Mouse (Mus musculus) liver, embryonic 14.5 days (tissue): ENCODE measurements around the gene Dimt1. TPM values are rescaled to one million over a fixed set of nuclear protein-coding genes. Genes with fewer than 3 reads are reported as not detected.

Experiments
- ATAC-seq: fragments of 200-750 bp; cut with Nextera tagmentation; 2 replicates; pipeline ENCODE4 v1.8.0; 2017; ENCODE audit warnings: moderate number of reproducible peaks, mild to moderate bottlenecking, moderate library complexity; ENCODE audit not compliant: insufficient read depth
- DNase-seq, 3 experiments: peaks; one replicate each; pipeline ENCODE4 v3.0.0-alpha.2; 2012 to 2013; ENCODE audit warnings: low read depth in 3 of 3, low spot score in 3 of 3
- H3K27ac ChIP-seq: fragments of 300-500 bp; sonication (generic); 2 replicates; pipeline ENCODE4 v1.5.1; 2014; ENCODE audit warnings: moderate library complexity, mild to moderate bottlenecking, control low read depth, inconsistent platforms
- H3K27me3 ChIP-seq: fragments of 300-500 bp; sonication (generic); 2 replicates; pipeline ENCODE4 v1.6.1; 2014; ENCODE audit warnings: mild to moderate bottlenecking, low read length, moderate library complexity; ENCODE audit not compliant: control insufficient read depth, insufficient read depth
- H3K36me3 ChIP-seq: fragments of 300-500 bp; sonication (generic); replicated peaks from 2 replicates; pipeline ENCODE4 v1.6.1; 2014; ENCODE audit warnings: low read depth; ENCODE audit not compliant: control insufficient read depth, insufficient read depth
- H3K4me1 ChIP-seq, 2 experiments: fragments of 200-500 bp in 1 of 2; fragments of 300-500 bp in 1 of 2; sonication (generic) in 1 of 2; replicated peaks; 2 replicates each; pipeline ENCODE4 v1.6.1; 2012 to 2014; ENCODE audit warnings: antibody characterized with exemption in 1 of 2, inconsistent platforms in 1 of 2, low read length in 1 of 2; ENCODE audit not compliant: control insufficient read depth in 2 of 2, insufficient read depth in 2 of 2
- H3K4me2 ChIP-seq: fragments of 300-500 bp; sonication (generic); 2 replicates; pipeline ENCODE4 v1.6.1; 2014; ENCODE audit warnings: low read depth, mild to moderate bottlenecking, control low read depth, moderate library complexity
- H3K4me3 ChIP-seq, 2 experiments: fragments of 200-500 bp in 1 of 2; fragments of 300-500 bp in 1 of 2; sonication (generic) in 1 of 2; 2 replicates each; pipeline ENCODE4 v1.5.1; 2012 to 2014; ENCODE audit warnings: low read depth in 2 of 2, low read length in 2 of 2, mild to moderate bottlenecking in 2 of 2, control low read depth in 1 of 2, inconsistent platforms in 1 of 2, moderate library complexity in 1 of 2; ENCODE audit not compliant: insufficient read depth in 1 of 2
- H3K9ac ChIP-seq: fragments of 300-500 bp; sonication (generic); replicated peaks from 2 replicates; pipeline ENCODE4 v1.6.1; 2014; ENCODE audit warnings: mild to moderate bottlenecking, control low read depth, moderate library complexity
- H3K9me3 ChIP-seq: fragments of 300-500 bp; sonication (generic); 2 replicates; pipeline ENCODE4 v1.6.1; 2016; ENCODE audit warnings: low read length, mixed read lengths; ENCODE audit not compliant: control insufficient read depth
- CTCF ChIP-seq: IDR thresholded peaks from 2 replicates; pipeline ENCODE4 v1.5.1; 2016; ENCODE audit warnings: antibody characterized with exemption, low read depth, control low read depth
- EP300 ChIP-seq: IDR thresholded peaks from 2 replicates; pipeline ENCODE4 v1.6.1; 2016; ENCODE audit warnings: antibody characterized with exemption, low read depth
- WGBS: fragments of 180-500 bp; shearing (Covaris S2); extraction: QIAGEN DNeasy Blood & Tissue Kit; methylation state at CpG from one replicate; pipeline ENCODE4 v1.1.7; 2014; ENCODE audit not compliant: insufficient replicate concordance; 5-methylcytosine and 5-hydroxymethylcytosine counted together
- polyA plus RNA-seq, 2 experiments: library from polyadenylated mRNA; depleted of rRNA in 1 of 2; stranded (reverse) in 1 of 2; unstranded in 1 of 2; fragments of >200 nt; fragmentation: Nextera tagmentation in 1 of 2; extraction: Ambion mirVana in 1 of 2; gene quantifications; 2 replicates each; pipeline versions ENCODE4 v1.2.1 to v1.2.3; 2012 to 2014

Gene Dimt1
- polyA plus RNA-seq, 2 experiments, result 9.2 to 19.5 TPM

DNA sequence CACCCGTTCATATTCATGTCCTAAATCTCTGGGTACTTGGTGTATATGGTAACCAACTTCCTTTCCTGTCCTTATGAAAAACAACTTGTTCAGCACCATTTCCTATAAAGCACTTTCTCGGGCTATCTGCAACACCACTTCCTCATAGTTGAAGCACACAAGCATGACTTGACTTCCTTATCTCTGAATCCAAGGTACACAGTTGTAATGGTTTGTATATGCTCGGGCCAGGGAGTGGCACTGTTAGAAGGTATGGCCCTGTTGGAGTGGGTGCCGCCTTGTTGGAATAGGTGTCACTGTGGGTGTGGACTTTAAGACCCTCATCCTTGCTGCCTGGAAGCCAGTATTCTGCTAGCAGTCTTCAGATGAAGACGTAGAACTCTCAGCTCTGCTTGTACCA, 51.7 kb downstream of the Dimt1 start:
- Histone ChIP-seq H3K27me3 (no peaks in the 10 kb centered on the region), H3K36me3 (peaks cover 4% of the 10 kb centered on the region), H3K4me3 (peak overlapping the region in 1 of 2 experiments; percentile 14; a peak in 1 of 4 replicates), H3K27ac (peak overlapping the region; percentile 96), H3K9me3 (no peaks in the 10 kb centered on the region), H3K4me1 (peaks cover 54 to 56% of the 10 kb centered on the region in 2 experiments), H3K9ac (peak overlapping the region; percentile 57), H3K4me2 (peak overlapping the region; percentile 60)
- 9% methylated on average over 5 of the region's 5 CpGs for WGBS
- DNase-seq (peak; percentile 69 to 84 (median 75)), ATAC-seq (peak; percentile 99)
- TF ChIP-seq CTCF (peak; percentile 36), EP300 (peak; percentile 91)

DNA sequence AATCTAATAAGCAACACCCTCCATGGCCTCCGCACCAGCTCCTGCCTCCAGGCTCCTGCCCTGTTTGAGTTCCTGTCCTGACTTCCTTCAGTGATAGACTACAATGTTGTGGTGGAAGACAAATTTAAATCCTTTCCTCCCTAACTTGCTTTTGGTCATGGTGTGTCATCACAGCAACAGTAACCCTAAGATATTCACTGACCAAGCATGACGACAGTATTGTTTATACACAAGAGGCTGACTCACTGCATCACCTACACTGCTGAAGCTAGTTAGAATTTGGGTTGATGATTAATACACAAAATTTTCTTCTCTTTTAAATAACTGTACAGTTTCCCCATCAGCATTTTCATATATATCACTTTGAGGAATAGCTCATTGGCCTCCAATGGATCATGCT, 56.3 kb downstream of the Dimt1 start:
- no peak overlapping the region for H3K27ac ChIP-seq
- TF ChIP-seq CTCF, result no peak
- no peak for TF ChIP-seq EP300
- H3K4me3 ChIP-seq, result no peak overlapping the region
- DNase-seq (no peak), ATAC-seq (no peak)
- H3K4me1 ChIP-seq, result peaks cover 23 to 27% of the 10 kb centered on the region in 2 experiments
- no peak overlapping the region for H3K4me2 ChIP-seq
- H3K9ac ChIP-seq, result no peak overlapping the region
- 73% methylated on average over 2 of the region's 2 CpGs for WGBS
- H3K27me3 ChIP-seq, result no peaks in the 10 kb centered on the region
- no peaks in the 10 kb centered on the region for H3K9me3 ChIP-seq
- H3K36me3 ChIP-seq, result no peaks in the 10 kb centered on the region

DNA sequence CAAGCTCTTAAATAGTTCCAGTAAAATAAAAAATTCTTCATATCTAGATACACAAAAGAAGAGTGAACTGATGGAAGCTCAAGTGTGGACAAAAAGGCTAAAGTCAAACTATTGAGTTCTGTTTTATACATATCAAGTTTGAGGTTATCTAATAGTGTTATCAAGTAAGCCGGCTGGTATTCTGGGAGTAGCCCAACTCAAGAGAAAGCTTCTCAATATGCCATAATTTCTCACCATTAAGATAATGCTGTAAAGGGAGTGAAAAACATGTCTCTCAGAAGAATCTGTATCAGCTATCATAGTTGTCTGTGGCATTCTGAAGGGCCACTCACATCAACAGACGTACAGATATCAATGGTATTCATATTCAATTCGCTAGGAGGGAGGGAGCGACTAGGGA, 61.2 kb downstream of the Dimt1 start:
- Histone ChIP-seq H3K4me2 (peak overlapping the region; percentile 37), H3K9ac (peak overlapping the region; percentile 16; the same call in 1 of the 2 replicates), H3K9me3 (no peaks in the 10 kb centered on the region), H3K4me1 (peaks cover 23 to 25% of the 10 kb centered on the region in 2 experiments), H3K27ac (peak overlapping the region; percentile 39), H3K27me3 (no peaks in the 10 kb centered on the region), H3K36me3 (no peaks in the 10 kb centered on the region), H3K4me3 (no peak overlapping the region)
- WGBS, result 38% methylated on average over 4 of the region's 4 CpGs
- DNase-seq (no peak), ATAC-seq (no peak)
- no peak for TF ChIP-seq CTCF
- TF ChIP-seq EP300, result no peak

Other genes starting within 250 kb of the Dimt1 start
- gene Ipo11, start 10.2 kb upstream of the Dimt1 start, polyA plus RNA-seq (2012; rRNA removed), result 12.2 and 15.3 TPM in 2 replicates
- gene Ipo11, start 10.2 kb upstream of the Dimt1 start, polyA plus RNA-seq (2014; fragmentation: Nextera tagmentation; extraction: Ambion mirVana), result 35.2 and 36.8 TPM in 2 replicates
- gene Kif2a, start 75.0 kb downstream of the Dimt1 start, polyA plus RNA-seq (2012; rRNA removed), result 6.6 and 16.2 TPM in 2 replicates
- 19.2 and 25.2 TPM in 2 replicates for gene Kif2a, start 75.0 kb downstream of the Dimt1 start, polyA plus RNA-seq (2014; fragmentation: Nextera tagmentation; extraction: Ambion mirVana)